Mouse (Mus musculus): Measurements from ENCODE around the gene Dennd1a. TPM values are rescaled to one million over a fixed set of nuclear protein-coding genes. Genes with fewer than 3 reads are reported as not detected.

The Dennd1a gene
- polyA plus RNA-seq, 1 experiment from 2014 or later: 17.7 TPM

DNA sequence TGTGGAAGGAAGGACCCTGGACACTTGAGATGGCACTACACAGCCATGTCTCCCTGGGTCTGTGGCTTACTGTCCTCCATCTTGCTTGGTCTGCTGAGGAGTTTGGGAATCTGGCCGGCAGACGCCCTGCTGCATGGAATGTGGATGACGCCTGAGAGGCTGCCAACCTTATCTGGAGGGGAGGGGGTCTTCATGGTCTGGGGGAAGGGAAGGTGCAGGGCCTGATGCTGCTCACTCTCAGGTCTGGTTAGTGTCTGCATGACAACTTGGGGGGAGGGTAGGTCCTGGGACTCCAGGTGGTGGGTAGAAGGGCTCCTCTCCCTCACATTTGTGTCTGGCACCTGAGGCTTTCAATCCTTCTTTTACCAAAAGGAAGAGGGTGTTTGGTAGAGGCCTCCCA lies 505.8 kb downstream of the Dennd1a start:
- Histone ChIP-seq H3K36me3 (ENCODE audit: control insufficient read depth, insufficient read depth, low read length) (peaks cover 3% of the 10 kb centered on the region; the same call in 1 of the 2 replicates), H3K9me3 (ENCODE audit: control insufficient read depth, low read length) (no peaks in the 10 kb centered on the region), H3K27ac (ENCODE audit: low read depth, low read length) (0 out of 2 replicates have a peak overlapping the region, but pooled peaks have one; percentile 6), H3K9ac (ENCODE audit: low read length) (peak overlapping the region; percentile 27), H3K4me3 (ENCODE audit: low read depth, low read length) (no peak overlapping the region), H3K27me3 (ENCODE audit: control insufficient read depth, insufficient read depth, low read length) (no peaks in the 10 kb centered on the region), H3K4me2 (ENCODE audit: low read depth, low read length, severe bottlenecking) (peak overlapping the region; percentile 8; the same call in 1 of the 2 replicates), H3K4me1 (replicated peaks; ENCODE audit: control insufficient read depth, insufficient read depth, low read length) (peaks cover 48% of the 10 kb centered on the region)
- no peak for DNase-seq (ENCODE audit: low spot score)
- WGBS: 8% methylated on average over 3 of the region's 3 CpGs
- ATAC-seq (replicated peaks; ENCODE audit: low FRiP score): no peak

GRCm38 (mm10) chr2:37780270-37780929 lies 506.8 kb downstream of the Dennd1a start:
- H3K36me3 ChIP-seq (ENCODE audit: control insufficient read depth, insufficient read depth, low read length): no peaks in the 10 kb centered on the region
- ATAC-seq (replicated peaks; ENCODE audit: low FRiP score) (peak; percentile 35), DNase-seq (ENCODE audit: low spot score) (peak; percentile 88)
- WGBS: under 1% methylated on average over 14 of the region's 14 CpGs
- no peaks in the 10 kb centered on the region for H3K27me3 ChIP-seq (ENCODE audit: control insufficient read depth, insufficient read depth, low read length)
- H3K9me3 ChIP-seq (ENCODE audit: control insufficient read depth, low read length): no peaks in the 10 kb centered on the region
- H3K27ac ChIP-seq (ENCODE audit: low read depth, low read length): peak overlapping the region; percentile 78
- peak overlapping the region; percentile 57 for H3K4me2 ChIP-seq (ENCODE audit: low read depth, low read length, severe bottlenecking)
- H3K4me3 ChIP-seq (ENCODE audit: low read depth, low read length): peak overlapping the region; percentile 22
- H3K4me1 ChIP-seq (replicated peaks; ENCODE audit: control insufficient read depth, insufficient read depth, low read length): peaks cover 54% of the 10 kb centered on the region
- peak overlapping the region; percentile 47 for H3K9ac ChIP-seq (ENCODE audit: low read length)

- Histone ChIP-seq H3K9ac (ENCODE audit: low read length) (peak overlapping the region; percentile 90), H3K36me3 (ENCODE audit: control insufficient read depth, insufficient read depth, low read length) (no peaks in the 10 kb centered on the region), H3K9me3 (ENCODE audit: control insufficient read depth, low read length) (no peaks in the 10 kb centered on the region), H3K4me3 (ENCODE audit: low read depth, low read length) (peak overlapping the region; percentile 68), H3K27me3 (ENCODE audit: control insufficient read depth, insufficient read depth, low read length) (no peaks in the 10 kb centered on the region), H3K4me2 (ENCODE audit: low read depth, low read length, severe bottlenecking) (peak overlapping the region; percentile 85), H3K27ac (ENCODE audit: low read depth, low read length) (peak overlapping the region; percentile 95), H3K4me1 (replicated peaks; ENCODE audit: control insufficient read depth, insufficient read depth, low read length) (peaks cover 59% of the 10 kb centered on the region)
- ATAC-seq (replicated peaks; ENCODE audit: low FRiP score) (peak; percentile 91), DNase-seq (ENCODE audit: low spot score) (peak; percentile 89)
- 6% methylated on average over 10 of the region's 10 CpGs for WGBS
Measured at GRCm38 (mm10) chr2:37777958-37778720, 509.1 kb downstream of the Dennd1a start.

DNA sequence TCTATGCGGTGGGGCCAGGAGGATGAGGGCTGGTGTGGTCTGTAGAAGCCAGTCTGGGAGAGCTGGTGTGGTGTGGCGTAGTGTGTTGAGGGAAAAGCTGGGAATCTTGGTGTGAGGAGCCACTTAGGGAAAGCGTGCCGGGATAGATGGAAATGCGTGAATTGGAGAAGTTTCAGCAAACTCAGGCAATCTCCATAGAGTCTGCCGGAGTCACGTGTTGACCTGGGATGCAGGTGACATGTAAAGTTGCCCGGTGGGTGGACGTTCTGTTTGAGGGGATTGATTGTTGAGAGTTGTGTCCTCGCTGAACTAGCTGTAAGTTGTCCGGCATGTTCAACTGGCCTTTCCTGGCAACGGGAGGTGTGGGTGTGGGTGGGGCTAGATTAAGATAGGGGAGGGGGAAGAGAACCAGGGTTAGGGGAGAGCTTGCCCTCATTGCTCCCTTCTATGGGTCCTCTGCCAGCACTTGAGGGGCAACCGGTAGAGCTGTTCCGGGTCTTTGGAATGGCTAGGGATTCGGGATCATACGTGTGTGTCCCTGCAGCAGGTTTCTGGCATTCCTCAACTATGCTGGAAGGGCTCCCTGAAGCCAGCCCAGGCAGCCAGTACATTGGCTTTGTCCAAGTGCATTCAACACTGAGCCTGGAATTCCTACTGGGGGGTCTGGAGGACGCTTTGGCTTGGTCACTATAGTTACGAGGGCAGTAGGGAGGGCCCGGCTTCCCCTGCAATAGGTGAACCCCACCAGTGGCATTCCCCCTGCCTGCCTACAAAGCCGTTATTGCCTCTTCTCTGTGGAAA lies 510.4 kb downstream of the Dennd1a start:
- peak overlapping the region; percentile 68 for H3K4me3 ChIP-seq (ENCODE audit: low read depth, low read length)
- H3K4me1 ChIP-seq (replicated peaks; ENCODE audit: control insufficient read depth, insufficient read depth, low read length): peaks cover 53% of the 10 kb centered on the region
- DNase-seq (ENCODE audit: low spot score) (peak; percentile 70), ATAC-seq (replicated peaks; ENCODE audit: low FRiP score) (no peak)
- H3K27me3 ChIP-seq (ENCODE audit: control insufficient read depth, insufficient read depth, low read length): no peaks in the 10 kb centered on the region
- H3K27ac ChIP-seq (ENCODE audit: low read depth, low read length): peak overlapping the region; percentile 95
- H3K4me2 ChIP-seq (ENCODE audit: low read depth, low read length, severe bottlenecking): peak overlapping the region; percentile 85
- WGBS: 4% methylated on average over 20 of the region's 20 CpGs
- H3K9me3 ChIP-seq (ENCODE audit: control insufficient read depth, low read length): no peaks in the 10 kb centered on the region
- H3K36me3 ChIP-seq (ENCODE audit: control insufficient read depth, insufficient read depth, low read length): no peaks in the 10 kb centered on the region
- H3K9ac ChIP-seq (ENCODE audit: low read length): peak overlapping the region; percentile 90

GRCm38 (mm10) chr2:37776016-37776415 lies 511.2 kb downstream of the Dennd1a start, which contains the start of gene Crb2:
Gene Crb2 (plus strand): TSS chr2:37776249.
- peak within 1 kb of the TSS; percentile 95 for H3K27ac ChIP-seq (ENCODE audit: low read depth, low read length)
- peak within 1 kb of the TSS; percentile 68 for H3K4me3 ChIP-seq (ENCODE audit: low read depth, low read length)
- WGBS: 1% methylated on average over 16 of the region's 18 CpGs
- H3K9me3 ChIP-seq (ENCODE audit: control insufficient read depth, low read length): no peaks in the 10 kb centered on the region
- H3K4me1 ChIP-seq (replicated peaks; ENCODE audit: control insufficient read depth, insufficient read depth, low read length): peaks cover 46% of the 10 kb centered on the region
- peak; percentile 42 for ATAC-seq (replicated peaks; ENCODE audit: low FRiP score)
- no peaks in the 10 kb centered on the region for H3K36me3 ChIP-seq (ENCODE audit: control insufficient read depth, insufficient read depth, low read length)
- peak within 1 kb of the TSS; percentile 90 for H3K9ac ChIP-seq (ENCODE audit: low read length)
- peak within 1 kb of the TSS; percentile 85 for H3K4me2 ChIP-seq (ENCODE audit: low read depth, low read length, severe bottlenecking)
- H3K27me3 ChIP-seq (ENCODE audit: control insufficient read depth, insufficient read depth, low read length): no peaks in the 10 kb centered on the region
- peak; percentile 93 for DNase-seq (ENCODE audit: low spot score)

GRCm38 (mm10) chr2:37774571-37774970 lies 512.6 kb downstream of the Dennd1a start:
- WGBS: 9% methylated on average over 5 of the region's 5 CpGs
- H3K27ac ChIP-seq (ENCODE audit: low read depth, low read length): no peak overlapping the region
- H3K4me1 ChIP-seq (replicated peaks; ENCODE audit: control insufficient read depth, insufficient read depth, low read length): peaks cover 32% of the 10 kb centered on the region
- no peak for ATAC-seq (replicated peaks; ENCODE audit: low FRiP score)
- no peaks in the 10 kb centered on the region for H3K27me3 ChIP-seq (ENCODE audit: control insufficient read depth, insufficient read depth, low read length)
- H3K36me3 ChIP-seq (ENCODE audit: control insufficient read depth, insufficient read depth, low read length): no peaks in the 10 kb centered on the region
- H3K9me3 ChIP-seq (ENCODE audit: control insufficient read depth, low read length): no peaks in the 10 kb centered on the region
- no peak overlapping the region for H3K9ac ChIP-seq (ENCODE audit: low read length)
- H3K4me3 ChIP-seq (ENCODE audit: low read depth, low read length): no peak overlapping the region
- DNase-seq (ENCODE audit: low spot score): peak; percentile 85
- H3K4me2 ChIP-seq (ENCODE audit: low read depth, low read length, severe bottlenecking): no peak overlapping the region

DNA sequence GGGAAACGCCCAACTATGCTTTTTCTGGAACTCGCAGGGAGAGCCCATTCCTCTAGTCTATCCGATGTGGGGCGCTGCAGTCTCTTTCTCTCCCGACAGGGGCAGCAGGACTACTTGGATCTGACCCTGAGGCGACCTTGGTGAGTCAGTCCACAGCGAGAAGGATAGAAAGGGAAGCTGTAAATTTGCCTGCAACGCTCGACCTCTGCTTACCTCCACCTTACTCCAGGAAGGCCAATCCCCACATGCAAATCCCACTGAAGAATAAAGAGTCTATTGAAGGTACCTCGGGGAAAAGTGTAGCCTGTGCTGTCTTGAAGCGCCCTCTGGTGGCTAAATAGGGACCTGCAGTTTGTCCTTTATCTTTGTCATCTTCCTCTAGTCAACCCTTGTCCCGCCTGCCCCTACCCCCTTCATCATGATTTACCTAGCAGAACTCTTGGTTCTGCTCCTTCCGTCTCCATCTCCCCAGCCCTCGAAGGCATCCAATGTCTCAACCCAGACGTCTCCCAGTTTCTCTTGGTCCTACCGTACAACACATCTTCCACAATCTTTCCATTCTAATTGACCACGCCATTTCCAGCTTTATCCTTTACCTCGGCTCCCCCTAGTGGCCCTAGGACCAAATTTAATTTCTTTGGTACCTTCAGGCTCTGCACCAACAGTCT lies 515.4 kb downstream of the Dennd1a start:
- no peaks in the 10 kb centered on the region for H3K9me3 ChIP-seq (ENCODE audit: control insufficient read depth, low read length)
- H3K4me3 ChIP-seq (ENCODE audit: low read depth, low read length): peak overlapping the region; percentile 24
- peak overlapping the region; percentile 51 for H3K4me2 ChIP-seq (ENCODE audit: low read depth, low read length, severe bottlenecking)
- no peaks in the 10 kb centered on the region for H3K27me3 ChIP-seq (ENCODE audit: control insufficient read depth, insufficient read depth, low read length)
- H3K4me1 ChIP-seq (replicated peaks; ENCODE audit: control insufficient read depth, insufficient read depth, low read length): peaks cover 13% of the 10 kb centered on the region
- H3K9ac ChIP-seq (ENCODE audit: low read length): peak overlapping the region; percentile 61
- peak; percentile 92 for DNase-seq (ENCODE audit: low spot score)
- no peak overlapping the region for H3K27ac ChIP-seq (ENCODE audit: low read depth, low read length)
- WGBS: 1% methylated on average over 18 of the region's 18 CpGs
- no peaks in the 10 kb centered on the region for H3K36me3 ChIP-seq (ENCODE audit: control insufficient read depth, insufficient read depth, low read length)
- peak; percentile 54 for ATAC-seq (replicated peaks; ENCODE audit: low FRiP score)

DNA sequence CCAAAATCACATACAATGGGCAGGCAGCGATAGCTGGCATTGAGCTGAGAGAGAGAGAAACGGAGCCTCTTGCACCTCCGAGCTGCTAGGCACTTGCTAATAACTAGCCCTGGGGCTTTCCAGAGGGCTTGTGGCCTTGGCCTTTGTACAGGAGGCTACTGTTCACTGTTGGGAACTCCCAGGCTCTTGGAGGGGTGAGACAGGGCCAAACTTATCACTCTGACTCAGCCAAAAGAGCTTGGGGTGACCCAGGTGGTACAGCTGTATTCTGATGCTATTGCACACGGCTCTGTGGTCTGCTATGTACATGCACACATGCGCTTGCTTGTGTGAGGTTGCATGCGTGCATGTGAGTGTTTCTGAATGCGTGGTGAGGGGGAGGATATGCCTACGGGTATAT lies 517.4 kb downstream of the Dennd1a start:
- no peak overlapping the region for H3K4me3 ChIP-seq (ENCODE audit: low read depth, low read length)
- H3K4me2 ChIP-seq (ENCODE audit: low read depth, low read length, severe bottlenecking): no peak overlapping the region
- no peaks in the 10 kb centered on the region for H3K36me3 ChIP-seq (ENCODE audit: control insufficient read depth, insufficient read depth, low read length)
- no peaks in the 10 kb centered on the region for H3K9me3 ChIP-seq (ENCODE audit: control insufficient read depth, low read length)
- H3K4me1 ChIP-seq (replicated peaks; ENCODE audit: control insufficient read depth, insufficient read depth, low read length): peaks cover 10% of the 10 kb centered on the region; the same call in 1 of the 2 replicates
- whole genome bisulfite sequencing: 88% methylated on average over 8 of the region's 8 CpGs
- H3K9ac ChIP-seq (ENCODE audit: low read length): no peak overlapping the region
- H3K27me3 ChIP-seq (ENCODE audit: control insufficient read depth, insufficient read depth, low read length): 0 out of 2 replicates have a peak, but pooled peaks cover 3% of the 10 kb centered on the region
- no peak overlapping the region for H3K27ac ChIP-seq (ENCODE audit: low read depth, low read length)
- ATAC-seq (replicated peaks; ENCODE audit: low FRiP score) (no peak), DNase-seq (ENCODE audit: low spot score) (no peak)

Data from forebrain, embryonic 11.5 days (tissue).